Mouse (Mus musculus) layer of hippocampus, adult 9-11 months (tissue): Measurements from ENCODE around the gene Elovl6.

Experiments
- DNase-seq: peaks from one replicate; pipeline ENCODE4 v3.0.0; 2022

The Elovl6 gene

GRCm38 (mm10) chr3:129612311-129613097, 80.3 kb downstream of the Elovl6 start:
- DNase-seq, result peak; percentile 47

- no peak for DNase-seq
Measured at GRCm38 (mm10) chr3:129613756-129614155, 81.6 kb downstream of the Elovl6 start.

DNA sequence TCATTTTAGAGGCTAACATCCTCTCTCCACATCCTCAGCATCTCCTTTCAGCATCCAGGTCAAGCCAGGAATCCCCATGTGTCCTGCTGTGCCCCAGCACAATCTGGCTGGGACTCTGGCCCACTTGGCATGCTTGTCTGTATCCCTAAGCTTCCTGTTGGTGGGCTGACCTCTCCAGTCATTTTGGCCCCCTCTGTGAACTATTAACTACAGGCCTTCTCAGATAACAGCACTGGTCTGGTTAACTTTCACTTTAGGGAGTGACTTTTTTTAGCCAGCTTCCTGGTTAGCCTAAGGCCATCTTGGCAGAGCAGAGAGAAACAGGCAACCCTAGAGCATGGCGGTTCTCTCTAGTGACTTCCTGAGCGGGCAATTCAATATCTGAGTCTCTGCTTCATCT, 82.1 kb downstream of the Elovl6 start:
- no peak for DNase-seq

- DNase-seq, result no peak
Measured at GRCm38 (mm10) chr3:129617450-129617849, 85.3 kb downstream of the Elovl6 start.

GRCm38 (mm10) chr3:129619194-129619775, 87.1 kb downstream of the Elovl6 start:
- DNase-seq, result no peak

DNA sequence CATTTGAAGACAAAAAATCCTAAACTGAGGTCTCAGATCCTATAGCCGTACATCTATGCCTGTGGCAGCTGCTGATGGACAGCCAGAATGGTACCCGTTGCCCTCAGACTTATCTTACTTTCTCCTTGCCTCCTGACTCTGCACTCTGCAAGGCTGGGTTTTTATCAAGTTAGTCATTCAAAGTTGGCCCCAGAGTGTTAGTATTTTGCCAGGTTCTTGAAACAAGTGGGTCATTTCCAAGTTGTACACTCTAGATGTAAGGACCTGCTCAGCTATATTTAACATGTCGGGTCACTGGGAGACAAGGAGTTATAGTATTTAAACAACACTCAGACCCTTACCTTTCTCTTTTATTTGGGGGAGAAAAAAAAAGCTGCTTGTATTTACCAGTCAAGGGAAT, 88.6 kb downstream of the Elovl6 start:
- no peak for DNase-seq

GRCm38 (mm10) chr3:129621255-129621654, 89.1 kb downstream of the Elovl6 start:
- DNase-seq, result peak; percentile 61

DNA sequence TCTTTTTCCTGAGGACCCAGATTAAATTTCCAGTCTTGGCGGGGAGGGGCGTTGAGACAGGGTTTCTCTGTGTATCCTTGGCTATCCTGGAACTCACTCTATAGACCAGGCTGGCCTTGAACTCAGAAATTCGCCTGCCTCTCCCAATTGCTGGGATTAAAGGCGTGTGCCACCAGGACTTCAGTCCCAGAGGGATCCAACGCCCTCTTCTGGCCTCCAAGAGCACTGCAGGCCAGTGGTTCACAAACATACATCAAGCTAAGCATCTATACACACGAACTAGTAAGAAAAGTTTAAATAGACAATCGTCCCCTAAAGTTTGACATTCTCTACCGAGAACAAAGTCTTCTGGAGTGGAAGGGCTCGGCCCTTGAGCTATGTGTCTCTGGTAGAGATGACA, 90.0 kb downstream of the Elovl6 start:
- no peak for DNase-seq

- no peak for DNase-seq
Measured at GRCm38 (mm10) chr3:129622705-129623104, 90.5 kb downstream of the Elovl6 start.

DNA sequence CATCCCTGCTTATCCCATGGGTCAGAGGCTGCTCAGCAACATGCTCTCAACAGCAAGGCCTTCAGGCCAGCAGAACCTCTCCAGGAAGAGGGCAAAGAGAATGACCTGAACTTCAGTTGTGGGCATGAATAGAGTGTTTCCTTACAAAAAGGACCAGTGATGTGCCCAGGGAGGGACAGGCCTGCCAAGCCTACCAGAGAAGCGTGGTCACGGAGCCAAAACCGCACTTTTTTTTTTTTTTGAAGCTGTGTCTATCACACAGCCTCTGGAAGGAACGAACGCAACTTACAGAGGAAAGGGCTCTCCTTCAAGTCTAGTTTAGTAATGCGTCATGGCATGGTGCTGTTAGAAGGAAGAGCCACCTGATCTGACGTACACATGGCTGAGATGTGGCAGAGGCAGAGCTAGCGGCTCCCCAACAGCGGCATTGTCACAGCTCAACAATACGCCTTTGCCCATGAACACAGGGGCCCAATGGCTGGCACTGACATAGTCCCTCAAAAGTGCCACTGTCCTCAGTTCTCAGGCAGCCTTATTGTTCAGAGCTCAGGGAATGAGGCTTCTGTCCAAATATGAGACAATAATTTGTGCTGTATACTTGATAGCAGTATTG, 92.1 kb downstream of the Elovl6 start:
- DNase-seq, result peak; percentile 80

DNA sequence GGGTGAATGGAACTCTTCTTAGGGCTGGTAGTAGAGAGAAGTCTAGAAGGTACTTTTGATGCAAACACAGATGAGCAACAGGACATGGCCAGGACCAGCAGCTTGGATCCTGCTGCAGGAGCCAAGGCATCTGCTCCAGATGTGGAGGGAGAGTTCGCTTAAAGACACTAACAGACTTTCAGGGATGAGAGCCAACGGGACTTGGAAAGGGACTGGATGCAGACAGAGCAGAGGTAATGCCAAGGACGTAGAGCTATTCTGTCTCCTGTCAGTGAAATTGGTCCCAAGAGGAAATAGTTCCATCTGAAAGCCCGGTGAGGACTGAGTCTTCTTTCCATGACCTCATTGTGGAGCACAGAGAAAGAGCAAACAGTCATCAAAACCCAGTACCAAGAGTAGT, 95.1 kb downstream of the Elovl6 start:
- DNase-seq, result no peak

DNA sequence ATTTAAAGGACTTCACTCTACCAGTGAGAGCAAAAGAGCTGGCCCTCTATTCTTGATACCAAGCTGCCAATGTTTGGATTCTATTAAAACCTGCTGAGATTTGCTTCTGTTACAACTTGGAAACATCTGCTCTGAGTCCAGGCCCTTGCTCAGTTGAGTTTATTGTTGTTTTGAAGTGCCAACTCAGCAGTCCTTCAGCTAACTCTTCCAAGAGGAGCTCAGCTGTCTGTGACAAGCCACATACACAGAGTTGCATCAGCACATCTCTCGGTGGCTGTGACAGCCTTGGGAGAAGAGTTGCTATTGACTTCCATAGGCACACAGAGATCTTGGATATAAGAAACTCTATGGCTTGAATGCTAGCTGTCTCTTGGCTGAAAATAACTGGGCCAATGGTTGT, 98.9 kb downstream of the Elovl6 start:
- DNase-seq, result no peak

DNA sequence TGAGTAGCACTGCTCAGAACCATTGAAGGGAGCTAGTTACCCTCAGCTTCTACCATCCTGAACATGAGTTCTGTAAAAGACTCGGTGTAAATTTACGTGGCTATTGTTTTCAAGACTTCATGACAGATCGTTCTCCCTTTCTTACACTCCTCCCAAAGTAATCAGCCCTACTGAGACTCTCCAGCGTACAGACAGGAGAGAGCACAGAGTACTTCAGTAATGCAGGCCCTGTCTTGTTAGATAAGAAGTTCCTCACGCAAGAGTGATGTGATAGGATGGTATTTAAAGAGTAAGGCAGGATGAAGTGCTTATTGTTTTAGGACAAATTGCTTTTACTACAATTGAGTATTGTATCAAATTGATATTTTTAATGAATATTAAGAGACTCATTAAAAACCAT, 99.7 kb downstream of the Elovl6 start:
- no peak for DNase-seq

GRCm38 (mm10) chr3:129633518-129633917, 101.4 kb downstream of the Elovl6 start:
- no peak for DNase-seq

- DNase-seq, result peak; percentile 58
Measured at GRCm38 (mm10) chr3:129634260-129634901, 102.2 kb downstream of the Elovl6 start.

DNA sequence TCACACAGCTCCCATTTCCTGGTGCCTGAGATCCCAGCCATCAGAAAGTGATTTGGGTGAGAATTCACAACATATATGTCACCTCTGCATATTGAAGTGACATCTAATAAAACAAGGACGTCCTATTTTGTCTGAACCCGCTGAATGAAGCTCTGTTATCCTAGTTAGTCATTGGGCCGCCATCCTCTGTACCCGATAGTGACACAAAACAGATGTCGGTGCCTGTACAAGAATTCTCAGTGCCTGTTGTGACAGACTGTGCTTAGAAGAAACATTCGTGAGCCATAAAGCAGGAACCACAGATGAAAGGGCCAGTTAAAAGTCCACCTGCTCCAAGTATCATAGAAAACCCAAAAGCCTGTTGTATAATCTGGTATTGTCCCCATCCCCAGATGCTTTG, 105.3 kb downstream of the Elovl6 start:
- DNase-seq, result no peak

- DNase-seq, result no peak
Measured at GRCm38 (mm10) chr3:129639701-129640100, 107.5 kb downstream of the Elovl6 start.

DNA sequence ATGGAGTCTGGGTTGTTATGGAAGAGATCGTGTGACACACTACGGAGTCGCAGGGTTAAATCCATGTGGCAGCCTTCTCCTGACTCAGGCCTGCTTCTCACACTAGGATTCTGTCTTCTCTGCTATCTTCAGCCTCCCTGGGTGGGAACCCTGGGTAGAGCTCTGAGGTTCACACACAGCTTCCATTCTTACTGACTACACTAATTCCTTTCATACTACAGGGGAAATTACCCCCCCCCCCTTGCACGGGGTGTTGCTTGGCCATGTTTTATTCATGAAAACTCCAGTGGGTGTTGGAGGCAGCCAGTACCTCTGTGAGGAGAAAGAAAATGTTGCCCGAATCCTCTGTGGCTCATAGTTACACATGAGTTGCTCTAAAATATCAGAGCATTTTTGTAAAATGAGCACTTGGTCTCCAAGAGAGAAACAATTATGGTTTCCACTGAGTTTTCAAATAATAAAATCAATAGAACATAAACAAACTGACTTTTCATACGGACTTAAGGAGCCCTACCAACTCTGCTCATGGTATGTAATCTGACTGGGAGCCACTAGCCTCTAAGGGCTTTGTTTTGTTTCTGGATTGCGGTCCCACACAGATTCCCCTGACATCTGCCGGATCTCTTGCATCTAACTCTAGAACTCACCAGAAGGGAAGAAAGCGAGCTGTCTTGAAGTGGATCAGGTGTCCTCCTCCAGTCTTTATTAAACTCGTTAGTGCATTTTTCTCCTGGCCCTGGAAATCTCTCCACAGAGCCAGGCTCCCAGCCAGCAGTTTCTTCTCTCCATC, 108.3 kb downstream of the Elovl6 start:
- peak; percentile 79 for DNase-seq

DNA sequence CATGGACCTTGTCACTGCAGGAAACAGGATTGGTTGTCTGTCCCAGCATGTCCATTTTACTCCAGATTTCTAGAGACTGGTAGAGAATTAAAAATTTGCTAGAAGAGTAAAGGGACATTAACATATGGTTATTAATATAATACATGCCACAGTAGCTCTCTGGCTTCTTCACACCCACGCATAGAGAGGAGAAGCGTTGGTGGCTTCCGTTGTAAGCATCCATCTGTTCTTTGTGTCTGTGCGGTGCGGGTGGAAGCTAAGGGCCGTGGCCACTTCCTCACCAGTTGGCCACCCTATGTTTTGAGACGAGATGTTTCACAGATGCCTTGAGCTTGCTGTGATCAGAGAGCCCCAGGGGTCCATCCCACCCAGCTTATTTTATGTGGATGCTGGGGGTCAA, 109.5 kb downstream of the Elovl6 start:
- DNase-seq, result no peak

DNA sequence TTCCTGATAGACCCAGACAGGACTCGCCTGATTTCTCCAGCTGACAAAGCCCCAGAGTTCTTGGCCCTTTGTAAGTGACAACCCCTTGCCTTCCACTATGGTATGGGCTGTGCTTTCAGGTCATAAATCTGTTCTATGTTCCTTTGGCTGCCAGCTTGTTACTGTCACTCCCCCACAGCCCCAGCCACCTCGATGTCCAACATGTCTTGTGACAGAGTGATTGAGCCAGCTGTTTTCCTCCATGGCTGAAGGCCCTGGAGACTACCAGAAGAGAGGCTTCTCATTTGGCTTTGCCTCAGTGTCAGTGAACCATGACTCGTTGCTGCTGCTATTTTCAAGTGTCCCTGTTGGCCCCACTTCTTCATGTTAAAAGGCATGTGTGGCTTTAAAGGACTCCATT, 113.3 kb downstream of the Elovl6 start:
- DNase-seq, result no peak

DNA sequence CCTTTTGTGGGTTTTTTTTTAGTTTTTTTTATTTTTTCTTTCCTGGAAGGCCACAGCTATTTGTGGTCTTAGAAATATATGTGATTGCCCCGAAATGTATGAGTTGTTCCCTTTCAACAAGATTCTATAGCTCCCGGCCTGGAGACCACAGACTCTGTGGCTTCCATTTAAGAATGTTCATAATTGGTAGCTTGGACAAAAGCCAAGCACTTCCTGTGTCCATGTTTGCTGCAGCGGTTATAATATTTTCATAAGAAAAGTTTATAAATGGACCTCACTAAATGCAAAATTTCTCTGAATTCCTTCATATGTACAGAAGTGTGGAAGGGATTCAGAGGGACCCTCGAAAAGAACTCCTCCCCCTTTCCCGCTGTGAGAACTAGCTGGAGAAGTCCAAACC, 114.6 kb downstream of the Elovl6 start:
- DNase-seq, result no peak

- DNase-seq, result no peak
Measured at GRCm38 (mm10) chr3:129647312-129647711, 115.2 kb downstream of the Elovl6 start.

GRCm38 (mm10) chr3:129648598-129648997, 116.4 kb downstream of the Elovl6 start:
- no peak for DNase-seq
